Mouse (Mus musculus) hindbrain, embryonic 11.5 days (tissue): ENCODE data around the gene Tmtc2. TPM values are rescaled to one million over a fixed set of nuclear protein-coding genes. Genes with fewer than 3 reads are reported as not detected.

Experiments used
- ATAC-seq: fragments of 200-750 bp; cut with Nextera tagmentation; 2 replicates; pipeline ENCODE4 v1.8.0; 2017; ENCODE audit warnings: mild to moderate bottlenecking, moderate TSS enrichment, moderate library complexity; ENCODE audit not compliant: low FRiP score
- DNase-seq: peaks from one replicate; pipeline ENCODE4 v3.0.0-alpha.2; 2015; ENCODE audit warnings: low spot score
- H3K27ac ChIP-seq: fragments of 300-500 bp; sonication (generic); 2 replicates; pipeline ENCODE4 v1.5.1; 2014; ENCODE audit warnings: mild to moderate bottlenecking, low read depth, low read length
- H3K27me3 ChIP-seq: fragments of 300-500 bp; sonication (generic); 2 replicates; pipeline ENCODE4 v1.6.1; 2014; ENCODE audit warnings: mild to moderate bottlenecking, low read length, moderate library complexity, mixed read lengths; ENCODE audit not compliant: control insufficient read depth, insufficient read depth
- H3K36me3 ChIP-seq: fragments of 300-500 bp; sonication (generic); 2 replicates; pipeline ENCODE4 v1.6.1; 2014; ENCODE audit warnings: mild to moderate bottlenecking, low read length, moderate library complexity, mixed read lengths; ENCODE audit not compliant: control insufficient read depth, insufficient read depth
- H3K4me1 ChIP-seq: fragments of 300-500 bp; sonication (generic); replicated peaks from 2 replicates; pipeline ENCODE4 v1.6.1; 2014; ENCODE audit warnings: low read length, mixed read lengths; ENCODE audit not compliant: control insufficient read depth, insufficient read depth
- H3K4me2 ChIP-seq: fragments of 300-500 bp; sonication (generic); replicated peaks from 2 replicates; pipeline ENCODE4 v1.6.1; 2014; ENCODE audit warnings: mild to moderate bottlenecking, low read depth, low read length
- H3K4me3 ChIP-seq: fragments of 300-500 bp; sonication (generic); 2 replicates; pipeline ENCODE4 v1.5.1; 2014; ENCODE audit warnings: low read depth, low read length
- H3K9ac ChIP-seq: fragments of 300-500 bp; sonication (generic); 2 replicates; pipeline ENCODE4 v1.6.1; 2014; ENCODE audit warnings: low read depth, low read length
- H3K9me3 ChIP-seq: fragments of 300-500 bp; sonication (generic); 2 replicates; pipeline ENCODE4 v1.6.1; 2016; ENCODE audit warnings: low read length; ENCODE audit not compliant: control insufficient read depth
- WGBS: fragments of 180-500 bp; shearing (Covaris S2); extraction: QIAGEN DNeasy Blood & Tissue Kit; methylation state at CpG from one replicate; pipeline ENCODE4 v1.1.7; 2014; 5-methylcytosine and 5-hydroxymethylcytosine counted together
- polyA plus RNA-seq: library from polyadenylated mRNA; unstranded; fragments of >200 nt; fragmentation: Nextera tagmentation; extraction: Ambion mirVana; gene quantifications from 2 replicates; pipeline ENCODE4 v1.2.1, GENCODE M21; 2014

Gene Tmtc2
- polyA plus RNA-seq = 6.4 and 9.5 TPM in 2 replicates

DNA sequence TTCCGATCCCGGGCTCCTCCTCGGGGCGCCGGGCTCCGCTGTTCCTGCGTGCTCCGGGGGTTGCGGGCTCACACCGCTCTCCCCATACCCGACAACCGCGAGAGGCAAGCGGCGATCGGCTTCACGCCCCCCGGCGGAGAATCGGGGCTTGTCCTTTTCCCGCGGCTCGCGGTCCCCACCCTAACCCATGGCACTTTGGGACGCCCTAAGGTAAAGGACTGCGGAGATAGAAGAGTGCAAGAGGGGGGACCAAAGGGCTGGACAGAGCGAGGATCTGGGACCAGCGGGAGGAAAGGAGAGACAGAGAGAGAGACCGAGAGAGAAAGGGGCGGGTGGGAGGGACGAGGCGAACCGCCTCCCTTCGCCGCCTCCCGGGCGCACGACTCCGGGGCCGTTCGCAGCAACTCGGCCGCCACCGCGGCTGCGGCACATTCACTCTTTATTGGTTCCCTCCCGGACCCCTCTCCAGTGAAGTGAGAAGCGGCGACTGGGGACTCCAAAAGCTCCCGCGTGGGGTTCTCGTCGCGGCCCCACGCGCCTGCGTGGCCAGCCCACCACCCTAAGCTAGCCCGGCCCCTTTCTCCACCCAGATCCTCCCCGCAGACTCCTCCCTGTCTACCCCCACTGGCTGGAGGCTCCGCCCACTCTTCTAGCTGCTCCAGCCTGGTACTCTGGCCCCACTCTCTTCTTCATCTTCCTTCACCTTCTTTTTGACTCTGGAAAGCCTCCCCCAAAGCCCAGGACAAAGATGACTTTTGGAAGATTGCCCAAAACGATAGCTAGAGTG lies at the start of gene Tmtc2:
Gene Tmtc2 (minus strand): TSS at position 544 of the 787 bp plus-strand sequence.
- H3K36me3 ChIP-seq = no peaks in the 10 kb centered on the region
- WGBS = under 1% methylated on average over 53 of the region's 61 CpGs
- H3K9me3 ChIP-seq = no peaks in the 10 kb centered on the region
- H3K4me3 ChIP-seq = peak within 1 kb of the TSS; percentile 56
- no peaks in the 10 kb centered on the region for H3K27me3 ChIP-seq
- H3K9ac ChIP-seq = peak within 1 kb of the TSS; percentile 86
- DNase-seq (peak; percentile 88), ATAC-seq (peak; percentile 97)
- no peaks in the 10 kb centered on the region for H3K4me1 ChIP-seq
- peak within 1 kb of the TSS; percentile 83 for H3K27ac ChIP-seq
- H3K4me2 ChIP-seq = peak within 1 kb of the TSS; percentile 59

GRCm38 (mm10) chr10:105612117-105612516 lies 37.9 kb upstream of the Tmtc2 start:
- ATAC-seq (no peak), DNase-seq (no peak)
- no peaks in the 10 kb centered on the region for H3K36me3 ChIP-seq
- no peaks in the 10 kb centered on the region for H3K9me3 ChIP-seq
- no peaks in the 10 kb centered on the region for H3K4me1 ChIP-seq
- no peak overlapping the region for H3K4me2 ChIP-seq
- H3K27me3 ChIP-seq = no peaks in the 10 kb centered on the region
- no peak overlapping the region for H3K27ac ChIP-seq
- no peak overlapping the region for H3K4me3 ChIP-seq
- no peak overlapping the region for H3K9ac ChIP-seq
- 95% methylated on average over 3 of the region's 3 CpGs for WGBS

- H3K9me3 ChIP-seq = no peaks in the 10 kb centered on the region
- ATAC-seq = no peak
- 89% methylated on average over 8 of the region's 8 CpGs for WGBS
Measured at GRCm38 (mm10) chr10:105598826-105599225, 24.6 kb upstream of the Tmtc2 start.

GRCm38 (mm10) chr10:105597226-105597625 lies 23.0 kb upstream of the Tmtc2 start:
- ATAC-seq (no peak), DNase-seq (no peak)
- Histone ChIP-seq H3K4me3 (no peak overlapping the region), H3K9me3 (no peaks in the 10 kb centered on the region), H3K9ac (no peak overlapping the region), H3K27ac (no peak overlapping the region), H3K27me3 (no peaks in the 10 kb centered on the region), H3K4me2 (no peak overlapping the region), H3K4me1 (no peaks in the 10 kb centered on the region), H3K36me3 (no peaks in the 10 kb centered on the region)
- 75% methylated on average over 3 of the region's 3 CpGs for WGBS

More at GRCm38 (mm10) chr10:105598826-105599225, 24.6 kb upstream of the Tmtc2 start:
- Histone ChIP-seq H3K9ac (no peak overlapping the region), H3K27me3 (no peaks in the 10 kb centered on the region), H3K27ac (no peak overlapping the region), H3K4me1 (no peaks in the 10 kb centered on the region), H3K36me3 (no peaks in the 10 kb centered on the region), H3K4me2 (no peak overlapping the region), H3K4me3 (no peak overlapping the region)
- DNase-seq = no peak

- H3K27ac ChIP-seq = no peak overlapping the region
- no peaks in the 10 kb centered on the region for H3K9me3 ChIP-seq
- H3K9ac ChIP-seq = no peak overlapping the region
- H3K36me3 ChIP-seq = no peaks in the 10 kb centered on the region
- H3K4me3 ChIP-seq = no peak overlapping the region
- WGBS = 89% methylated on average over 7 of the region's 7 CpGs
- ATAC-seq (no peak), DNase-seq (no peak)
- no peak overlapping the region for H3K4me2 ChIP-seq
- H3K4me1 ChIP-seq = no peaks in the 10 kb centered on the region
- no peaks in the 10 kb centered on the region for H3K27me3 ChIP-seq
Measured at GRCm38 (mm10) chr10:105595480-105596102, 21.3 kb upstream of the Tmtc2 start.

GRCm38 (mm10) chr10:105588141-105588540 lies 13.9 kb upstream of the Tmtc2 start:
- Histone ChIP-seq H3K4me3 (no peak overlapping the region), H3K36me3 (no peaks in the 10 kb centered on the region), H3K9me3 (no peaks in the 10 kb centered on the region), H3K27ac (no peak overlapping the region), H3K27me3 (no peaks in the 10 kb centered on the region), H3K4me1 (no peaks in the 10 kb centered on the region), H3K9ac (no peak overlapping the region), H3K4me2 (no peak overlapping the region)
- ATAC-seq (no peak), DNase-seq (no peak)

DNA sequence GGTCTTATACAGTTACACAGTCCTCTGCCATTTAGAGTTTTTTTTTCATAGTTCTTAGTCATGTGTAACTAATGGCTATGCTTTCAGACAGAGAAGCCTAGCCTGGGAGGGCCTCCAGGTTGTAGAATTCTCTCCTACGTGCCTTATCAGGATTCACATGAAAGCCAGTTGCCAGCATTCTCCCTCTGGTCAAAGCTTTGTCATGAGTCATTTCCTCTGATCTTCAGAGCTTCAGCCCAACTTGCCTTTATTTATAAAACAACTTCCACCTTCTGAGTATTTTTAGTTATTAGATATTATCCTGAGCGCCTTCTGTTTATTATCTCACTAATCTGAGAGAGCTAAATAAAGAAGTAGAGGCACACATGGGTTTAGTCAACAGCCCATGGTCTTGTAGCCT lies 5.1 kb upstream of the Tmtc2 start:
- 76% methylated on average over 2 of the region's 2 CpGs for WGBS
- no peak overlapping the region for H3K4me2 ChIP-seq
- no peak overlapping the region for H3K9ac ChIP-seq
- no peaks in the 10 kb centered on the region for H3K27me3 ChIP-seq
- H3K4me3 ChIP-seq = no peak overlapping the region
- no peak overlapping the region for H3K27ac ChIP-seq
- H3K36me3 ChIP-seq = no peaks in the 10 kb centered on the region
- DNase-seq = no peak
- no peaks in the 10 kb centered on the region for H3K9me3 ChIP-seq
- no peak for ATAC-seq
- no peaks in the 10 kb centered on the region for H3K4me1 ChIP-seq

DNA sequence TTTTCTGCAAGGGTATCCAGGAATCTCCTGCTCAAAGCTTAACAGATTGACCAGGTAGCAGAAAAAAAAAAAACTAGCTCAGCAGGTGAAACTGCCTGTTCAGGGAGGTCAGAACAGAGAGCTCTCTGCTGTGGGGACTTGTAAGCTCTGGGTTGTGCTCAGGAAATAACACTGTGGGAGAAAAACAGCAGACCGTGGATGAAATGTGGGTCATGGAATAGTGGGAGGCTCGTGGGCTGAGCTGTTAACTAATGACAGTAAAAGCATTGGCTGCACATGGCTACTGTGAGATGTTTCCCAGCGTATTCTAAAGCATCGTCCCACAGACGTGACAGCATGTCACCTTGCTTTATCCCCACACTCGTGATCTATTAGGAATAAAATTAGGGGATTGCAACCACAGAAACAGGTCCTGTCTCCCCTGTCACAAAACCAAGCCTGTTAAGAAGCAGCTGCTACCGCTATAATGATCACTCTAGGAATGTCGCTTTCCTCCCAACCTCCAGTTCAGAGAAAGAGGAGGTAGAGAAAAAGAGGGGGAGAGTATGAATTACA lies 4.1 kb upstream of the Tmtc2 start:
- H3K27me3 ChIP-seq = no peaks in the 10 kb centered on the region
- H3K9me3 ChIP-seq = no peaks in the 10 kb centered on the region
- DNase-seq (no peak), ATAC-seq (no peak)
- no peak overlapping the region for H3K4me3 ChIP-seq
- H3K36me3 ChIP-seq = no peaks in the 10 kb centered on the region
- H3K4me2 ChIP-seq = no peak overlapping the region
- 63% methylated on average over 8 of the region's 8 CpGs for WGBS
- H3K4me1 ChIP-seq = no peaks in the 10 kb centered on the region
- no peak overlapping the region for H3K27ac ChIP-seq
- H3K9ac ChIP-seq = no peak overlapping the region
